In the genomic region with DNA sequence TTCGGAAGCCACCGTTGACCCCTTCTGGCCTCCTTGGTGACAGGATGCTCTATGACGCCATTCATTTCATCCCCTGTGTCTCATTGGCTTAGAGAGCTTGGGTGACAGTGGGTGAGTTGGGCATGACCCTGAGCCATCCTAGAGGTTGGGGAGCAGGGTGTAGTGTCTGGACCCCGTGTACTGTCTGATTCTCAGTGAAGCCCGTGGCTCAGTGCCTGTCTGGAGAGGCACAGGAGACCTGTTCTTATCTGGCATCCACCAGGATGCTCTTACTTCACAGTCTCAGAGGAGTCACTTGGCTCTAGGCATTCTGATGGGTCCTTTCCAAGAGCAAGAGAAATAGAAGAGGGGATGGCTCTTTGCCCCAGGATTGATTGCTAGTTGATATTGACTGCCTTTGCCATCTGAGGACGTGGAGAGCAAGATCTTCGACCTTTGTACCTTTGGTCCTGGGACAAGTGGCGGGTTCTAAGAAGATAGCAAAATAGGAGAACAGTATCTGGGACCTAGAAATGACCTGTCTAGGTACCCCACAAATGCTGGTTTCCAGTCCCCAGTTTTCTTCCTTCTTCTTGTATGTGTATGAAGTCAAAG, we compare ENCODE assay signal across 15 mouse cellular contexts.
A peak's percentile ranks its signal among the peaks of the same experiment; 100 is the strongest.
DNase-seq lines count a peak whose midpoint lies in the region; ATAC-seq and TF ChIP-seq lines count a peak whose summit lies in the region.
"Had no signal": no experiment of that assay in that cellular context is flagged by ENCODE, and none has a peak within 500 bp of the region (broad histone marks: within the 10 kb centered on the region; RNA-seq: fewer than 3 reads in every experiment).

No protein-coding gene starts in this region.

- TF ChIP-seq CTCF in small intestine, adult 2 months (IDR thresholded peaks at IDR 0.05; ENCODE audit: extremely low read depth, insufficient read length, insufficient replicate concordance, low read depth, low read length) = no peak

- DNase-seq in forebrain, embryonic 10.5 days (ENCODE audit: extremely low spot score, low spot score) = no peak
- DNase-seq in midbrain, embryonic 14.5 days = no peak
- no peak for DNase-seq in midbrain, embryonic 10.5 days (ENCODE audit: low spot score)
- DNase-seq in urinary bladder, postnatal 36 days (ENCODE audit: low spot score in 2 of 2) = no peak
- no peak for DNase-seq in cerebellum, adult 9-11 months
- DNase-seq: B cell, adult 2 months; cerebellum, adult 9-10 months; right cerebral cortex, postnatal 25 days had no signal

- H3K9ac ChIP-seq in forebrain, embryonic 15.5 days (replicated peaks) = no peak overlapping the region
- no peak overlapping the region for H3K9ac ChIP-seq in midbrain, embryonic 14.5 days (replicated peaks; ENCODE audit: low read length)
- no peak overlapping the region for H3K9ac ChIP-seq in intestine, embryonic 15.5 days
- H3K9ac ChIP-seq: lung, embryonic 15.5 days had no signal

- no peak for ATAC-seq in forebrain, embryonic 15.5 days (replicated peaks)
- ATAC-seq in midbrain, embryonic 14.5 days (ENCODE audit: low FRiP score, low TSS enrichment) = no peak
- ATAC-seq in intestine, embryonic 15.5 days = peak; percentile 45; the same call in 1 of the 2 replicates
- ATAC-seq: inflammation-experienced regulatory T-cells, adult 6 months had no signal

- H3K27me3 ChIP-seq in forebrain, embryonic 15.5 days = no peaks in the 10 kb centered on the region
- no peaks in the 10 kb centered on the region for H3K27me3 ChIP-seq in forebrain, embryonic 10.5 days (ENCODE audit: poor library complexity, severe bottlenecking)
- H3K27me3 ChIP-seq in midbrain, embryonic 14.5 days (ENCODE audit: control insufficient read depth, insufficient read depth, low read length) = no peaks in the 10 kb centered on the region
- no peaks in the 10 kb centered on the region for H3K27me3 ChIP-seq in midbrain, embryonic 10.5 days (ENCODE audit: low read depth, poor library complexity, severe bottlenecking)
- H3K27me3 ChIP-seq in intestine, embryonic 15.5 days (replicated peaks) = no peaks in the 10 kb centered on the region
- H3K27me3 ChIP-seq in small intestine, adult 2 months (ENCODE audit: control insufficient read depth, insufficient read depth, low read length) = no peaks in the 10 kb centered on the region
- H3K27me3 ChIP-seq: lung, embryonic 15.5 days had no signal

- H3K4me2 ChIP-seq in forebrain, embryonic 15.5 days (replicated peaks) = peak overlapping the region; percentile 56
- H3K4me2 ChIP-seq in midbrain, embryonic 14.5 days (ENCODE audit: low read length) = peak overlapping the region; percentile 65; the same call in 1 of the 2 replicates
- H3K4me2 ChIP-seq in intestine, embryonic 15.5 days (replicated peaks) = no peak overlapping the region
- H3K4me2 ChIP-seq: lung, embryonic 15.5 days had no signal

- peak overlapping the region; percentile 49 for H3K4me3 ChIP-seq in forebrain, embryonic 15.5 days
- no peak overlapping the region for H3K4me3 ChIP-seq in forebrain, embryonic 10.5 days
- H3K4me3 ChIP-seq in midbrain, embryonic 14.5 days (replicated peaks; ENCODE audit: low read depth, low read length) = no peak overlapping the region
- H3K4me3 ChIP-seq in midbrain, embryonic 10.5 days = no peak overlapping the region
- no peak overlapping the region for H3K4me3 ChIP-seq in intestine, embryonic 15.5 days (replicated peaks)
- no peak overlapping the region for H3K4me3 ChIP-seq in small intestine, adult 2 months (ENCODE audit: low read depth, low read length)
- H3K4me3 ChIP-seq: erythroblast, embryonic 14.5 days; lung, embryonic 15.5 days had no signal

- H3K27ac ChIP-seq in forebrain, embryonic 15.5 days (replicated peaks) = no peak overlapping the region
- H3K27ac ChIP-seq in forebrain, embryonic 10.5 days = no peak overlapping the region
- H3K27ac ChIP-seq in midbrain, embryonic 14.5 days (replicated peaks; ENCODE audit: low read depth, low read length) = no peak overlapping the region
- H3K27ac ChIP-seq in midbrain, embryonic 10.5 days (replicated peaks) = no peak overlapping the region
- H3K27ac ChIP-seq in intestine, embryonic 15.5 days = no peak overlapping the region
- H3K27ac ChIP-seq in small intestine, adult 2 months (ENCODE audit: insufficient read depth, low read depth, low read length) = peak overlapping the region; percentile 95
- H3K27ac ChIP-seq: kidney, postnatal 0 days; lung, embryonic 15.5 days had no signal

- H3K36me3 ChIP-seq in forebrain, embryonic 15.5 days = no peaks in the 10 kb centered on the region
- H3K36me3 ChIP-seq in forebrain, embryonic 10.5 days (replicated peaks) = peaks cover 24% of the 10 kb centered on the region
- H3K36me3 ChIP-seq in midbrain, embryonic 14.5 days (ENCODE audit: control insufficient read depth, insufficient read depth, low read length) = no peaks in the 10 kb centered on the region
- peaks cover 23% of the 10 kb centered on the region for H3K36me3 ChIP-seq in midbrain, embryonic 10.5 days
- H3K36me3 ChIP-seq in intestine, embryonic 15.5 days = no peaks in the 10 kb centered on the region
- H3K36me3 ChIP-seq in small intestine, adult 2 months (ENCODE audit: control insufficient read depth, insufficient read depth, low read length) = 0 out of 2 replicates have a peak, but pooled peaks cover 7% of the 10 kb centered on the region
- H3K36me3 ChIP-seq: lung, embryonic 15.5 days had no signal

- no peaks in the 10 kb centered on the region for H3K9me3 ChIP-seq in forebrain, embryonic 15.5 days
- no peaks in the 10 kb centered on the region for H3K9me3 ChIP-seq in forebrain, embryonic 10.5 days
- no peaks in the 10 kb centered on the region for H3K9me3 ChIP-seq in midbrain, embryonic 14.5 days (ENCODE audit: control insufficient read depth, low read length)
- no peaks in the 10 kb centered on the region for H3K9me3 ChIP-seq in midbrain, embryonic 10.5 days (replicated peaks)
- H3K9me3 ChIP-seq in intestine, embryonic 15.5 days = no peaks in the 10 kb centered on the region
- H3K9me3 ChIP-seq: lung, embryonic 15.5 days had no signal

- H3K4me1 ChIP-seq in forebrain, embryonic 15.5 days = peaks cover 49% of the 10 kb centered on the region
- peaks cover 21% of the 10 kb centered on the region for H3K4me1 ChIP-seq in forebrain, embryonic 10.5 days
- H3K4me1 ChIP-seq in midbrain, embryonic 14.5 days (ENCODE audit: control insufficient read depth, insufficient read depth, low read length) = peaks cover 14% of the 10 kb centered on the region
- peaks cover 16% of the 10 kb centered on the region for H3K4me1 ChIP-seq in midbrain, embryonic 10.5 days
- 0 out of 2 replicates have a peak, but pooled peaks cover 6% of the 10 kb centered on the region for H3K4me1 ChIP-seq in intestine, embryonic 15.5 days (replicated peaks)
- H3K4me1 ChIP-seq in small intestine, adult 2 months (ENCODE audit: control insufficient read depth, insufficient read depth, insufficient read length, low read length) = peaks cover 16% of the 10 kb centered on the region; the same call in 1 of the 2 replicates

- no peak for TF ChIP-seq POLR2A in small intestine, adult 2 months (IDR thresholded peaks at IDR 0.05; ENCODE audit: low read depth, low read length)

- 96% methylated on average over 8 of the region's 8 CpGs for WGBS in forebrain, embryonic 15.5 days
- 95% methylated on average over 8 of the region's 8 CpGs for WGBS in forebrain, embryonic 10.5 days
- WGBS in midbrain, embryonic 14.5 days = 97% methylated on average over 8 of the region's 8 CpGs
- 96% methylated on average over 8 of the region's 8 CpGs for WGBS in midbrain, embryonic 10.5 days
- WGBS in intestine, embryonic 15.5 days = 83% methylated on average over 8 of the region's 8 CpGs
- WGBS in small intestine, adult 2 months = 70% methylated on average over 8 of the region's 8 CpGs
